Mouse (Mus musculus) liver, embryonic 14.5 days (tissue): ENCODE data around the gene Tmem106b.

Source experiments
- CTCF ChIP-seq: IDR thresholded peaks from 2 replicates; pipeline ENCODE4 v1.5.1; 2016; ENCODE audit warnings: antibody characterized with exemption, low read depth, control low read depth
- EP300 ChIP-seq: IDR thresholded peaks from 2 replicates; pipeline ENCODE4 v1.6.1; 2016; ENCODE audit warnings: antibody characterized with exemption, low read depth

DNA sequence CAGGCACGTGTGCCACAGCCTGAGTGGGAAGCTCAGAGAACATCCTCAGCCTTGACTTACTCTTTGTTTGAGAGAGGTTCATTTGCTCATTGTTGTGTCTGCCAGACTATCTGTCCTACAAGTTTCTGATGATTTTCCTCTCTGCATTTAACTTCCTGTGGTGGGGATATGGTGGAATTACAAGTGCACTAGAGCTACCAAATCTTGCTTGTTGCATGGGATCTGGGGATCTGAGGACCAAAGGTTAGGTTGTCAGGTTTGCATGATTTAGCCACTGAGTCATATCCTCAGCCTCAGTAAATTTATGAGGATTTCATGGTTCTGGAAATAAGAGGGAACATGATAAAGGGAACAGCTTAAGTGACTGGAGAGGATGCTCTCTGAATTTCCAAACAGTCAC lies 39.1 kb downstream of the Tmem106b start:
- TF ChIP-seq CTCF (no peak), EP300 (no peak)
